Mouse (Mus musculus) left cerebral cortex, adult 2 months (tissue): ENCODE results near the gene Tardbp. TPM values are rescaled to one million over a fixed set of nuclear protein-coding genes. Genes with fewer than 3 reads are reported as not detected.

Experiments
- DNase-seq, 2 experiments: peaks; one replicate each; pipeline ENCODE4 v3.0.0; 2021 to 2022; ENCODE audit warnings: low spot score in 2 of 2, mixed read lengths in 1 of 2; ENCODE audit errors: extremely low spot score in 1 of 2
- H3K27ac ChIP-seq: fragments of 200-600 bp; 2 replicates; pipeline ENCODE4 v1.8.1; 2022
- H3K4me3 ChIP-seq: fragments of 200-600 bp; 2 replicates; pipeline ENCODE4 v1.8.1; 2022
- CTCF ChIP-seq: fragments of 200-600 bp; IDR thresholded peaks from 2 replicates; pipeline ENCODE4 v1.8.1; 2022; ENCODE audit warnings: antibody characterized with exemption, mild to moderate bottlenecking, moderate library complexity
- intact Hi-C: fragments of 180-260 bp; cut with DNase I; formaldehyde crosslinking; loops from one replicate; pipeline ENCODE4 v1.15.1; 2025
- total RNA-seq, 2 experiments: library from RNA; stranded (reverse); gene quantifications; 2 replicates each; pipeline ENCODE4 v1.2.3; 2021

Gene Tardbp
- total RNA-seq, 2 experiments from 2014 or later, result 198 to 208 TPM

- intact Hi-C loops, result no loop called here
- Histone ChIP-seq H3K27ac (no peak overlapping the region), H3K4me3 (no peak overlapping the region)
- DNase-seq, result no peak
- no peak for TF ChIP-seq CTCF
These were observed 6.7 kb upstream of the Tardbp start for GRCm38 (mm10) chr4:148633395-148634061.

- TF ChIP-seq CTCF, result no peak
- intact Hi-C loops, result no loop called here
- DNase-seq, result no peak
- H3K4me3 ChIP-seq, result no peak overlapping the region
- H3K27ac ChIP-seq, result no peak overlapping the region
These were observed 5.3 kb upstream of the Tardbp start for GRCm38 (mm10) chr4:148632013-148632692.

DNA sequence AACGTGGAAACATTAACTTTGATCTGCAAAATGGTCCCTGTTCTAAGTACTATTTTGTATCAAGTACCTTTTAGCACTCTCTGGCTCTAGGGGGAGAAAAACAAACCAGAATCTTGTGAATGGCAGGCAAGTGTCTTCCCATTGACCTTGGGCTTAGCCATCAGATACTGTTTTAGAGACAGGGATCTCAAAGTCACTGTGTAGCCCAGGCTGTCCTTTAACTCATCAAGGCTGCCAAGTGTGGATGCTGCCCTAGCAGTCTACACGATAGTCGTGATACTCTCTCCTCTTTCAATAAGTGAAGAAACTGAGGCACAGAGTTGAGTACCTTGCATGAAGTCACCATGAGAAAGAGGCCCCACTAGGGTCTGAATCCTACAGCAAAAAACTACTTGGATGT, 427 bp upstream of the Tardbp start:
- TF ChIP-seq CTCF, result no peak
- peak overlapping the region; percentile 100 for H3K27ac ChIP-seq
- no peak for DNase-seq
- intact Hi-C loops, result no loop called here
- peak overlapping the region; percentile 80 for H3K4me3 ChIP-seq

- no peak for DNase-seq
- Histone ChIP-seq H3K27ac (peak overlapping the region; percentile 100), H3K4me3 (peak overlapping the region; percentile 80)
- intact Hi-C loops, result no loop called here
- TF ChIP-seq CTCF, result no peak
These were observed 830 bp downstream of the Tardbp start for GRCm38 (mm10) chr4:148625756-148626622.

- Histone ChIP-seq H3K27ac (no peak overlapping the region), H3K4me3 (peak overlapping the region; percentile 80)
- intact Hi-C loops, result no loop called here
- DNase-seq, result no peak
- no peak for TF ChIP-seq CTCF
These were observed 1.8 kb downstream of the Tardbp start for GRCm38 (mm10) chr4:148625010-148625409.

GRCm38 (mm10) chr4:148623609-148624008, 3.2 kb downstream of the Tardbp start:
- no peak for TF ChIP-seq CTCF
- H3K4me3 ChIP-seq, result no peak overlapping the region
- no peak overlapping the region for H3K27ac ChIP-seq
- no peak for DNase-seq
- intact Hi-C loops, result no loop called here

DNA sequence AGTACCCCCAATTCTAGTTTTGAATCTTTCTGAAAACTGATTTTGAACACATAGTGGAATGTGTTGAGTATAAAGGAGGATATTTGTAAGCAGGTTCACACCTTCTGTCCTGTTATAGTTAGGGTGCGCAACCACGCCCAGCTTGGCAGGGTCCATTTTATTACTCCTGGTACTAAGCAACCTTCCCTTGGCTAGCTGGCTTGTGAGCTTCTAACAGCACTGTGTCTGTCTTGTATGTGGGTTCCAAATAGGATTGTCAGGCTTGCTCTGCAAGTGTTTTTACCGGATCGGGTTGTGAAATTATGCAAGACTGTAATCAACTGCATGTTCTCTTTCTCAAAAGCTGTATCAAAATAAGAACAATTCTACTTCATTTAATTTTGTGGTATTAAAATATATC, 4.3 kb downstream of the Tardbp start:
- intact Hi-C loops, result no loop called here
- TF ChIP-seq CTCF, result no peak
- Histone ChIP-seq H3K27ac (no peak overlapping the region), H3K4me3 (no peak overlapping the region)
- no peak for DNase-seq

GRCm38 (mm10) chr4:148620718-148621117, 6.1 kb downstream of the Tardbp start:
- no peak overlapping the region for H3K4me3 ChIP-seq
- TF ChIP-seq CTCF, result no peak
- no peak overlapping the region for H3K27ac ChIP-seq
- no peak for DNase-seq
- intact Hi-C loops, result no loop called here

- no peak overlapping the region for H3K27ac ChIP-seq
- H3K4me3 ChIP-seq, result no peak overlapping the region
- DNase-seq, result no peak
- intact Hi-C loops, result no loop called here
- TF ChIP-seq CTCF, result no peak
These were observed 7.0 kb downstream of the Tardbp start for GRCm38 (mm10) chr4:148619805-148620204.

DNA sequence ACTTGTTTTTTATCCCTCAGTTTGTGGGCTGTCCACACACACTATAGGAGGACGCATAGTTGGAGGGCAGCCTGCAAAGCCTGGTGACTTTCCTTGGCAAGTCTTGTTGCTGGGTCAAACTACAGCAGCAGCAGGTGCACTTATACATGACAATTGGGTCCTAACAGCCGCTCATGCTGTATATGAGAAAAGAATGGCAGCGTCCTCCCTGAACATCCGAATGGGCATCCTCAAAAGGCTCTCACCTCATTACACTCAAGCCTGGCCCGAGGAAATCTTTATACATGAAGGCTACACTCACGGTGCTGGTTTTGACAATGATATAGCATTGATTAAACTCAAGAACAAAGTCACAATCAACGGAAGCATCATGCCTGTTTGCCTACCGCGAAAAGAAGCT, 13.1 kb downstream of the Tardbp start:
- intact Hi-C loops, result no loop called here
- no peak for TF ChIP-seq CTCF
- Histone ChIP-seq H3K27ac (no peak overlapping the region), H3K4me3 (no peak overlapping the region)
- DNase-seq, result no peak

- H3K27ac ChIP-seq, result no peak overlapping the region
- intact Hi-C loops, result no loop called here
- TF ChIP-seq CTCF, result no peak
- DNase-seq, result no peak
- no peak overlapping the region for H3K4me3 ChIP-seq
These were observed 14.3 kb downstream of the Tardbp start for GRCm38 (mm10) chr4:148612557-148612956.
